Mouse (Mus musculus): ENCODE results near the gene Bcl7b. TPM values are rescaled to one million over a fixed set of nuclear protein-coding genes. Genes with fewer than 3 reads are reported as not detected.

The Bcl7b gene
- polyA plus RNA-seq, 1 experiment: 28.4 TPM

DNA sequence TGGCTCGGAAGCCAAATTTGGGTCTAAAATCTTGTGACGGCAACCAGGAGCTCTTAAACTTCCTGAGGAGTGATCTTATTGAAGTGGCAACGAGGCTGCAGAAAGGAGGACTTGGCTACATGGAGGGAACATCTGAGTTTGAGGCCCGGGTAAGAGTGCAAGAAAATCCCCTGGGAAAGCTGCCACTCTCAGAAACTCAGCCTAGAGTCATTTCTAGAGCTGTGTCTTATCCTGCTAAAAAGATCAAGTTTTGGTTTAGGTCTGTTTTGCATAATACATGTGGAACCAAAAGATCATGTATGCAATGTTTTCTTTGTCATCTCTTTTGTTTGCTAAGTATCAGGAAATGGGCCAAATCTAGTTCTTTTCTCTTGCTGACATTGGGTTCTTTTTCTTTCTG, 62.1 kb downstream of the Bcl7b start:
- H3K36me3 ChIP-seq (ENCODE audit: control insufficient read depth, insufficient read depth, low read length): peaks cover 76% of the 10 kb centered on the region
- H3K4me1 ChIP-seq (ENCODE audit: control insufficient read depth, insufficient read depth, insufficient read length, low read length): no peaks in the 10 kb centered on the region

More for the DNA sequence above, 62.1 kb downstream of the Bcl7b start:
- no peak overlapping the region for H3K4me3 ChIP-seq (ENCODE audit: low read depth, low read length)
- no peak overlapping the region for H3K27ac ChIP-seq (ENCODE audit: insufficient read depth, low read depth, low read length)
- no peaks in the 10 kb centered on the region for H3K27me3 ChIP-seq (ENCODE audit: control insufficient read depth, insufficient read depth, low read length)
- TF ChIP-seq CTCF (IDR thresholded peaks at IDR 0.05; ENCODE audit: extremely low read depth, insufficient read length, insufficient replicate concordance, low read depth, low read length) (no peak), POLR2A (IDR thresholded peaks at IDR 0.05; ENCODE audit: low read depth, low read length) (no peak)
- WGBS: 89% methylated on average over 4 of the region's 4 CpGs

Other genes starting within 250 kb of the Bcl7b start
- 8.2 and 21.4 TPM in 2 replicates for gene Mettl27, start 235.9 kb upstream of the Bcl7b start, polyA plus RNA-seq (2012; rRNA removed)
- 112 and 571 TPM in 2 replicates for gene Cldn4, start 221.3 kb upstream of the Bcl7b start, polyA plus RNA-seq (2012; rRNA removed)
- gene Cldn3, start 182.1 kb upstream of the Bcl7b start, polyA plus RNA-seq (2012; rRNA removed): 1,043 and 2,448 TPM in 2 replicates
- gene Abhd11, start 159.1 kb upstream of the Bcl7b start, polyA plus RNA-seq (2012; rRNA removed): 48.1 and 90.7 TPM in 2 replicates
- gene Stx1a, start 144.8 kb upstream of the Bcl7b start, polyA plus RNA-seq (2012; rRNA removed): 4.6 and 5.1 TPM in 2 replicates
- 30.1 and 46.4 TPM in 2 replicates for gene Dnajc30, start 104.1 kb upstream of the Bcl7b start, polyA plus RNA-seq (2012; rRNA removed)
- gene Bud23, start 103.3 kb upstream of the Bcl7b start, polyA plus RNA-seq (2012; rRNA removed): 31.2 and 43.7 TPM in 2 replicates
- 3.0 and 7.0 TPM in 2 replicates for gene Vps37d, start 90.0 kb upstream of the Bcl7b start, polyA plus RNA-seq (2012; rRNA removed)
- 190 and 304 TPM in 2 replicates for gene Mlxipl, start 78.4 kb upstream of the Bcl7b start, polyA plus RNA-seq (2012; rRNA removed)
- gene Tbl2, start 18.6 kb upstream of the Bcl7b start, polyA plus RNA-seq (2012; rRNA removed): 4.8 and 5.3 TPM in 2 replicates
- gene Baz1b, start 19.0 kb downstream of the Bcl7b start, polyA plus RNA-seq (2012; rRNA removed): 6.9 and 14.7 TPM in 2 replicates
- 2.2 and 8.7 TPM in 2 replicates for gene Fzd9, start 82.9 kb downstream of the Bcl7b start, polyA plus RNA-seq (2012; rRNA removed)
- not detected in 2 replicates for gene Fkbp6, start 181.8 kb downstream of the Bcl7b start, polyA plus RNA-seq (2012; rRNA removed)
- 1.6 TPM in 1 of 2 replicates, not detected in the other for gene Trim50, start 185.0 kb downstream of the Bcl7b start, polyA plus RNA-seq (2012; rRNA removed)
- 10.9 and 14.2 TPM in 2 replicates for gene Nsun5, start 201.7 kb downstream of the Bcl7b start, polyA plus RNA-seq (2012; rRNA removed)
- 18.2 and 26.3 TPM in 2 replicates for gene Pom121, start 226.3 kb downstream of the Bcl7b start, polyA plus RNA-seq (2012; rRNA removed)